Mouse (Mus musculus): ENCODE results near the gene Nat8f2. TPM values are rescaled to one million over a fixed set of nuclear protein-coding genes. Genes with fewer than 3 reads are reported as not detected.
A peak's percentile ranks its signal among the peaks of the same experiment; 100 is the strongest.
"Not testable (repeated sequence)": the region's sequence is repeated elsewhere in the genome, so short reads cannot be mapped to it uniquely, and the experiment has no call there.

Nat8f2 gene
- polyA plus RNA-seq (2014; fragmentation: Nextera tagmentation; extraction: Ambion mirVana): not detected in 2 replicates

- H3K4me1 ChIP-seq (replicated peaks; ENCODE audit: control insufficient read depth, insufficient read depth, low read length); DNase-seq (ENCODE audit: low spot score); H3K4me2 ChIP-seq (replicated peaks); H3K36me3 ChIP-seq (replicated peaks; ENCODE audit: control insufficient read depth, insufficient read depth); H3K4me3 ChIP-seq (replicated peaks; ENCODE audit: low read length); H3K27ac ChIP-seq; ATAC-seq (ENCODE audit: low FRiP score); H3K27me3 ChIP-seq (ENCODE audit: control insufficient read depth, insufficient read depth, low read length); H3K9me3 ChIP-seq (ENCODE audit: control insufficient read depth, low read length); H3K9ac ChIP-seq: not testable (repeated sequence)
- WGBS: 91% methylated on average over 5 of the region's 5 CpGs
Observed at GRCm38 (mm10) chr6:85869006-85869405, at the start of gene Nat8f2. Nat8f2 (minus strand) TSS chr6:85869158.

DNA sequence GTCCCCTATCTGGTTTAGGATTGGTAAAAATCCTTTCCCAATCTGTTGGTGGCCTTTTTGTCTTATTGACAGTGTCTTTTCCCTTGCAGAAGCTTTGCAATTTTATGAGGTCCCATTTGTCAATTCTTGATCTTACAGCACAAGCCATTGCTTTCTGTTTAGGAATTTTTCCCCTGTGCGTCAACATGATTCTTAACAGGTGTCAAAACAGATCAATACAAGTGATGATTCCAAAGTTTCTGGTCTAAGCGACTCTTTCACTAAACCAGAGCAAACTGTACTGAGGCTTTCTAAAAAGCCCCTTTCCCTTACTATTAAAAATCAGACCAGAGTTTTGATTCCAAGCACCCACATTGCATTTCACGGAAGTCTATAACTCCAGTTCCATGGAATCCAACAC lies 49.4 kb upstream of the Nat8f2 start:
- not testable (repeated sequence) for H3K9ac ChIP-seq; DNase-seq (ENCODE audit: low spot score); H3K27me3 ChIP-seq (ENCODE audit: control insufficient read depth, insufficient read depth, low read length); H3K27ac ChIP-seq; ATAC-seq (ENCODE audit: low FRiP score); H3K4me3 ChIP-seq (replicated peaks; ENCODE audit: low read length); H3K4me2 ChIP-seq (replicated peaks); H3K9me3 ChIP-seq (ENCODE audit: control insufficient read depth, low read length)
- WGBS: 96% methylated on average over 3 of the region's 3 CpGs
- Histone ChIP-seq H3K4me1 (replicated peaks; ENCODE audit: control insufficient read depth, insufficient read depth, low read length) (peaks cover 20% of the 10 kb centered on the region), H3K36me3 (replicated peaks; ENCODE audit: control insufficient read depth, insufficient read depth) (peaks cover 15% of the 10 kb centered on the region)

DNA sequence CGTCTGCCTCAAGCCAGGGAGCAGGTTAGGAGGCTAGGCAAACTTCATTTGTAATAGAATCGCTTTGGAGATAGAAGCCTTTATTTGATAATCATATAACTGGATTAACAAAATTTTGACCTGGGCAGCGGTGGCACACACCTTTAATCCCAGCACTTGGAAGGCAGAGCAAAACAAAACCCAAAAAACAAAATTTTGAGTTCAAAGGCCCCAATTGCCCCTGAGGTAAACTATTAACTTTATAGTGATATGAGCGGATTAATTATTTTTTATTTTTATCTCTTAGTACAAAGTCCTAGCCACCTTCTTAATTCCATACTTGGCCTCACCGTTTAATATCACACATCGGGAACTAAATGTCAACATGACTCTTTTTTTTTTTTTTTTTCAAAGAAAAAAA lies 47.6 kb upstream of the Nat8f2 start:
- Histone ChIP-seq H3K27me3 (ENCODE audit: control insufficient read depth, insufficient read depth, low read length) (no peaks in the 10 kb centered on the region), H3K27ac (peak overlapping the region; percentile 84; the same call in 1 of the 2 replicates), H3K36me3 (replicated peaks; ENCODE audit: control insufficient read depth, insufficient read depth) (peaks cover 5% of the 10 kb centered on the region; the same call in 1 of the 2 replicates), H3K9ac (peak overlapping the region; percentile 79), H3K9me3 (ENCODE audit: control insufficient read depth, low read length) (no peaks in the 10 kb centered on the region), H3K4me2 (replicated peaks) (peak overlapping the region; percentile 73), H3K4me1 (replicated peaks; ENCODE audit: control insufficient read depth, insufficient read depth, low read length) (peaks cover 20% of the 10 kb centered on the region), H3K4me3 (replicated peaks; ENCODE audit: low read length) (peak overlapping the region; percentile 55)
- no peak for DNase-seq (ENCODE audit: low spot score)
- ATAC-seq (ENCODE audit: low FRiP score): no peak
- 87% methylated on average over 6 of the region's 6 CpGs for WGBS

GRCm38 (mm10) chr6:85915539-85916513 lies 46.9 kb upstream of the Nat8f2 start, which contains the start of gene Nat8f1:
Nat8f1 (minus strand) TSS chr6:85915687.
- DNase-seq (ENCODE audit: low spot score): peak; percentile 87
- under 1% methylated on average over 48 of the region's 61 CpGs for WGBS
- not testable (repeated sequence) for H3K27me3 ChIP-seq (ENCODE audit: control insufficient read depth, insufficient read depth, low read length)

GRCm38 (mm10) chr6:85915141-85915538 lies 46.2 kb upstream of the Nat8f2 start:
- Histone ChIP-seq H3K27ac (peak overlapping the region; percentile 84), H3K9me3 (ENCODE audit: control insufficient read depth, low read length) (no peaks in the 10 kb centered on the region), H3K9ac (peak overlapping the region; percentile 79), H3K36me3 (replicated peaks; ENCODE audit: control insufficient read depth, insufficient read depth) (no peaks in the 10 kb centered on the region), H3K4me3 (replicated peaks; ENCODE audit: low read length) (peak overlapping the region; percentile 55), H3K27me3 (ENCODE audit: control insufficient read depth, insufficient read depth, low read length) (no peaks in the 10 kb centered on the region), H3K4me1 (replicated peaks; ENCODE audit: control insufficient read depth, insufficient read depth, low read length) (peaks cover 20% of the 10 kb centered on the region), H3K4me2 (replicated peaks) (peak overlapping the region; percentile 73)
- WGBS: 4% methylated on average over 11 of the region's 11 CpGs
- DNase-seq (ENCODE audit: low spot score) (no peak), ATAC-seq (ENCODE audit: low FRiP score) (peak; percentile 6; the same call in 1 of the 2 replicates)

More at GRCm38 (mm10) chr6:85915539-85916513, 46.9 kb upstream of the Nat8f2 start, which contains the start of gene Nat8f1:
- peak; percentile 97 for ATAC-seq (ENCODE audit: low FRiP score)
- peaks cover 20% of the 10 kb centered on the region for H3K4me1 ChIP-seq (replicated peaks; ENCODE audit: control insufficient read depth, insufficient read depth, low read length)
- peak within 1 kb of the TSS; percentile 73 for H3K4me2 ChIP-seq (replicated peaks)
- H3K27ac ChIP-seq: peak within 1 kb of the TSS; percentile 84
- H3K9me3 ChIP-seq (ENCODE audit: control insufficient read depth, low read length); H3K36me3 ChIP-seq (replicated peaks; ENCODE audit: control insufficient read depth, insufficient read depth): not testable (repeated sequence)
- peak within 1 kb of the TSS; percentile 79 for H3K9ac ChIP-seq
- H3K4me3 ChIP-seq (replicated peaks; ENCODE audit: low read length): peak within 1 kb of the TSS; percentile 55

- Histone ChIP-seq H3K4me3 (replicated peaks; ENCODE audit: low read length) (no peak within 1 kb of the TSS), H3K9ac (no peak within 1 kb of the TSS), H3K4me2 (replicated peaks) (no peak within 1 kb of the TSS), H3K4me1 (replicated peaks; ENCODE audit: control insufficient read depth, insufficient read depth, low read length) (peaks cover 18% of the 10 kb centered on the region), H3K27me3 (ENCODE audit: control insufficient read depth, insufficient read depth, low read length) (no peaks in the 10 kb centered on the region), H3K36me3 (replicated peaks; ENCODE audit: control insufficient read depth, insufficient read depth) (no peaks in the 10 kb centered on the region), H3K27ac (no peak within 1 kb of the TSS), H3K9me3 (ENCODE audit: control insufficient read depth, low read length) (no peaks in the 10 kb centered on the region)
- 81% methylated on average over 3 of the region's 3 CpGs for WGBS
- ATAC-seq (ENCODE audit: low FRiP score) (no peak), DNase-seq (ENCODE audit: low spot score) (no peak)
Observed at GRCm38 (mm10) chr6:85911587-85911986, 42.6 kb upstream of the Nat8f2 start, which contains the start of gene Tprkb. Tprkb (plus strand) TSS chr6:85911865.

GRCm38 (mm10) chr6:85909704-85910103 lies 40.7 kb upstream of the Nat8f2 start:
- ATAC-seq (ENCODE audit: low FRiP score) (no peak), DNase-seq (ENCODE audit: low spot score) (no peak)
- WGBS: 100% methylated on average over 1 of the region's 1 CpGs
- H3K4me3 ChIP-seq (replicated peaks; ENCODE audit: low read length): no peak overlapping the region
- peaks cover 8% of the 10 kb centered on the region for H3K4me1 ChIP-seq (replicated peaks; ENCODE audit: control insufficient read depth, insufficient read depth, low read length)
- no peaks in the 10 kb centered on the region for H3K9me3 ChIP-seq (ENCODE audit: control insufficient read depth, low read length)
- H3K9ac ChIP-seq: no peak overlapping the region
- H3K27me3 ChIP-seq (ENCODE audit: control insufficient read depth, insufficient read depth, low read length): no peaks in the 10 kb centered on the region
- no peak overlapping the region for H3K4me2 ChIP-seq (replicated peaks)
- H3K36me3 ChIP-seq (replicated peaks; ENCODE audit: control insufficient read depth, insufficient read depth): no peaks in the 10 kb centered on the region
- no peak overlapping the region for H3K27ac ChIP-seq

- no peak overlapping the region for H3K9ac ChIP-seq
- H3K4me3 ChIP-seq (replicated peaks; ENCODE audit: low read length): no peak overlapping the region
- DNase-seq (ENCODE audit: low spot score) (no peak), ATAC-seq (ENCODE audit: low FRiP score) (no peak)
- 78% methylated on average over 3 of the region's 3 CpGs for WGBS
- H3K9me3 ChIP-seq (ENCODE audit: control insufficient read depth, low read length): no peaks in the 10 kb centered on the region
- no peaks in the 10 kb centered on the region for H3K36me3 ChIP-seq (replicated peaks; ENCODE audit: control insufficient read depth, insufficient read depth)
- H3K4me2 ChIP-seq (replicated peaks): no peak overlapping the region
- no peak overlapping the region for H3K27ac ChIP-seq
- H3K27me3 ChIP-seq (ENCODE audit: control insufficient read depth, insufficient read depth, low read length): no peaks in the 10 kb centered on the region
- H3K4me1 ChIP-seq (replicated peaks; ENCODE audit: control insufficient read depth, insufficient read depth, low read length): no peaks in the 10 kb centered on the region
Observed at GRCm38 (mm10) chr6:85908341-85908740, 39.4 kb upstream of the Nat8f2 start.

DNA sequence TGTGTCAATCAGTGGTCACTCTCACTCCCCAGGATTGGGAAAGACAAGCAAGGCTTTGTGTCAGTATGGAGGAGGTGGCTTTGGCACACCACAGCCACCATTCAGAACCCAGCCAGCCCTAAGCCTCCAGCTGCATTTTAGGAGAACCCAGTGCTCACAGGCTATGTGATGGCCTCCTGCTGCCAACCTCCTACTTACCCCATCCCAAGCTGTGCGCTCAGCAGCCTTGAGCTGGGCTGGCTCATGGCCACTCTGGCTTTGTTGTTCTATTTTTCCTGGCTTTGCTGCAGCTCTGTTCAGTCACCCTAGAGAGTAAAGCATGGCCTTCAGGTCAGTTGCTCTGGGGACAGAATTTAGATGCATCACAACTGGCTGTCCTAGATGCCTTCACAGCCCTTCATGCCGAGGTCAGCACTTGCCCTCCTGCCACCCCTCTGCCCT lies 38.0 kb upstream of the Nat8f2 start:
- not testable (repeated sequence) for H3K27ac ChIP-seq; H3K36me3 ChIP-seq (replicated peaks; ENCODE audit: control insufficient read depth, insufficient read depth); H3K4me2 ChIP-seq (replicated peaks); H3K9me3 ChIP-seq (ENCODE audit: control insufficient read depth, low read length); H3K9ac ChIP-seq; DNase-seq (ENCODE audit: low spot score); H3K4me3 ChIP-seq (replicated peaks; ENCODE audit: low read length); H3K27me3 ChIP-seq (ENCODE audit: control insufficient read depth, insufficient read depth, low read length); H3K4me1 ChIP-seq (replicated peaks; ENCODE audit: control insufficient read depth, insufficient read depth, low read length)
- 43% methylated on average over 2 of the region's 2 CpGs for WGBS
- ATAC-seq (ENCODE audit: low FRiP score): peak; percentile 70; the same call in 1 of the 2 replicates

Data from hindbrain, embryonic 14.5 days (tissue).